Mouse (Mus musculus): ENCODE results near the gene Fbxw10. TPM values are rescaled to one million over a fixed set of nuclear protein-coding genes. Genes with fewer than 3 reads are reported as not detected.

Gene Fbxw10
- total RNA-seq (2023) = 1 to 10 TPM; 1.6 to 1.9 TPM

DNA sequence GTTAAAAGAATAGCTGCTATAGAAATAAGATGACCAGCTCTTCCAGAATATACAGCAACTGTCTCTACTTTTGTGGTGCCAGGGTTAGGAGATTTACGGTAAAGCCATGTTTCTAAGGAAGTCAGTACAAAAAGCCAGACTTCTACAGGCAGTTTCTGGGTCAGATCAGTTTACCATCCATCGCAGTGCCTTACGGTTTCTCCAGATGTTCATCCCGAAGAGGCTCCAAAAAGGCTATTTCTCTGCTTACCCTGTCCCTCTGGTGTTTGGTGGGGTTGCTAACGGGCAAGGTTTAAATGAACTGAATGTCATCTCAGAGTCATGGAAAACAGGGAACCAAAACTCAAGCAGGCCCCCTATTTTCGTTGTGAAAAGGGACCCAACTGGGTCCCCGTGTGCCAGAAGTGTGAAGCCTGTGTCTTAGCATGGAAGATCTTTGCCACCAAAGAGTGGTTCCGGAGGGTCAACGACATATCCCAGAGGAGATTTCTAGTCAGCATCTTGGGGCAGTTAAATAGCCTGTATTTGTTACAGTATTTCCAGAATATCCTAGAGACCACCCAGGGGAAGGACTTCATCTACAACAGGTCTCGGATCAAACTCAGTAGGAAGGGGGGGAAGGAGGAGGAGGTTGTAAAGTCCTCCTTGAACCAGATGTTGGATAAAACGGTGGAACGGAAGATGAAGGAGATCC, at the start of gene Fbxw10:
Fbxw10 (plus strand) TSS at position 109 of the 694 bp plus-strand sequence.

DNA sequence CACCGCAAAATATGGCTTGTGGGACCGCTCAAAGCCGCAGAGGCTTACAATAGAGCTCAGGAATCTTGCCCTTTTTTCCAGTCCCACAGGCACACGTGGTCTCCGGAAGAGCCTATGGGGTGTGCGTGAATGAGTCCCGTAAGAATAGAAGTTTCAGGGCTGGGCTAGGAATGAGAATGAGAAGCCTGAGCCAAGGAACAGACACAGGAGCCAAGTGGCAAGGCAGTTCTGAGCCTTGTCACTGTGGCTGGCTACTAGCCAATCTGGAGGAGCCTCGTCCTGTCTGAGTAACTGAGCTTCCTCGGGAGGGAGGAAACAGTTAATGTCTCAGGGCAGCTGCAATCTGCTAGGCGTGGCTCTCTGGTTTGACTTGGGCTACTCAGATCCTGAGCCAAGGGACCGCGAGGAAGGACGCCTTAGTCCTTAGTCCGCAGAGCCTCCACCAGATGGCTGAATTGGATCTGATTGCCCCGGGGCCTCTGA, 26.8 kb upstream of the Fbxw10 start, which contains the start of gene Trim16:
Trim16 (plus strand) TSS at position 173 of the 483 bp plus-strand sequence.

DNA sequence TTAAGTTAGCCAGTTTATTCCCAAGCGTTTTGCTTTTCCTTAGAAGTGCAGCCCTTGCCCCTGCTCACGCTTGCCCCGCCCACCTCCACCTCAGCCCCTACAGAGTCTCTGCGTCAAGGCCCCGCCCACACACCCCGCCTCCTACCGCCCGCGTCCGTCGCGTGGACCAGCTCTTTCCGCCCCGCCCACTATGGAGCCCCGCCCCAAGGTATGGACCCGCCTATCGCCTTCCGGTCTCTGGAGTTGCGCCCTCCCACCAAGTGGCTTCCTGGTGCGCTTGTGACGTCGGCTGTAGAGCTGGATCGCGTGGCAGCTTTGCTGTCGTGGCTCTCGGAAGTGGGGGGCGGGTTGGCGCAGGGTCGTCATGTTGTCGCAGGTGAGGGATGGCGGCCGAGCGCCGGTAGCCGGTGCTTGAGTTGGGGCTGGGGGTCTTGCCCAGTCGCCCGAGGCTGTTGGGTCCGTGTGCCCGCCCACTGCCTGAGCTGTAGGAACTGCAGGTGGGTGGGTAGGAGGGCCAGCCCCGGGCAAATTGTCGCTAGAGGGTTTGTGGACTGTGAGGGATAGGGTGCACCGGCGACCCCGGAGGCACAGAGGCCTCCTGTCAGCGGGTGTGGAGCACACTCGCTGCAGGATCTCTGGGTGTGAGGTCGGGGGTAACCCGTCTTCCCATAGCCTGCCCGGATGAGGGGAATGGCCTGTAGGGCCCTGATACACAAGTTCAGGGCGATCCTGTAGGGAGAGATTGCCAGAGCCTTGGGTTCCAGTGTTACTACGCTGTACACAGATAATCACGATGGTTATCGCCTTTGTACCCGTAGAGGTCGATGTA, 32.6 kb downstream of the Fbxw10 start, which contains the start of gene Tvp23b:
Tvp23b (plus strand) TSS at position 236 of the 829 bp plus-strand sequence.

Other genes with a start within 250 kb of the Fbxw10 start
- gene Lrrc75a, start 198.5 kb upstream of the Fbxw10 start, total RNA-seq (2023) = 1 to 10 TPM; 4.0 to 5.0 TPM
- gene Mmgt2, start 198.4 kb upstream of the Fbxw10 start, total RNA-seq (2023) = 10 to 100 TPM; 19.5 to 19.7 TPM
- gene Zfp287, start 115.2 kb upstream of the Fbxw10 start, total RNA-seq (2023) = 1 to 10 TPM; 1.7 to 2.4 TPM
- not detected for gene Gm10428, start 94.0 kb upstream of the Fbxw10 start, total RNA-seq (2023)
- gene Zfp286, start 57.6 kb upstream of the Fbxw10 start, total RNA-seq (2023) = 1 to 10 TPM in 1 of 2 experiments, under 1 TPM in 1; 0.97 to 1.1 TPM
- 10 to 100 TPM; 15.6 to 18.3 TPM for gene Trim16, start 26.8 kb upstream of the Fbxw10 start, total RNA-seq (2023)
- 10 to 100 TPM; 16.0 to 16.9 TPM for gene Tvp23b, start 32.4 kb downstream of the Fbxw10 start, total RNA-seq (2023)
- gene Cdrt4, start 104.1 kb downstream of the Fbxw10 start, total RNA-seq (2023) = not detected
- not detected for gene Tekt3, start 214.6 kb downstream of the Fbxw10 start, total RNA-seq (2023)

All from monocyte, adult 59 days (primary cell).